Mouse (Mus musculus) stomach, postnatal 0 days (tissue): ENCODE data around the gene Ddx6.

Experiments
- CTCF ChIP-seq: IDR thresholded peaks from 2 replicates; pipeline ENCODE4 v1.5.1; 2016; ENCODE audit warnings: antibody characterized with exemption, low read depth, mild to moderate bottlenecking, moderate library complexity
- EP300 ChIP-seq: optimal IDR thresholded peaks from 2 replicates; pipeline ENCODE3; 2016; ENCODE audit warnings: antibody characterized with exemption

- TF ChIP-seq CTCF (no peak), EP300 (no peak)
These were observed 2.0 kb downstream of the Ddx6 start for GRCm38 (mm10) chr9:44606646-44607045.
